In genomic region chr4:11129269-11129668, GRCm38 (mm10) we compare ENCODE assay signal across 1 mouse cellular context.
TF ChIP-seq lines count a peak whose summit lies in the region.

No protein-coding gene starts in this region.

TF ChIP-seq in CH12.LX, 34 proteins besides CTCF, POLR2A, EP300 and RAD21 (continued from another document):
- TF ChIP-seq MAFK (IDR thresholded peaks at IDR 0.05; ENCODE audit: insufficient replicate concordance, low read length) (no peak), MAX (IDR thresholded peaks at IDR 0.05; ENCODE audit: low read length) (no peak), ZC3H11A (IDR thresholded peaks at IDR 0.05; ENCODE audit: low read depth, low read length) (no peak)
